Mouse (Mus musculus) small intestine, adult 2 months (tissue): ENCODE data around the gene Dusp11. TPM values are rescaled to one million over a fixed set of nuclear protein-coding genes. Genes with fewer than 3 reads are reported as not detected.
"Not testable (repeated sequence)": the region's sequence is repeated elsewhere in the genome, so short reads cannot be mapped to it uniquely, and the experiment has no call there.

Source experiments
- H3K27ac ChIP-seq: fragments of 200-500 bp; 2 replicates; pipeline ENCODE4 v1.5.1; 2012; ENCODE audit warnings: low read depth, low read length, control low read depth, inconsistent platforms; ENCODE audit not compliant: insufficient read depth
- H3K27me3 ChIP-seq: fragments of 200-500 bp; 2 replicates; pipeline ENCODE4 v1.6.1; 2012; ENCODE audit warnings: mild to moderate bottlenecking, moderate library complexity, low read length, inconsistent platforms; ENCODE audit not compliant: control insufficient read depth, insufficient read depth
- H3K36me3 ChIP-seq: fragments of 200-500 bp; 2 replicates; pipeline ENCODE4 v1.6.1; 2012; ENCODE audit warnings: mild to moderate bottlenecking, low read length, control low read depth, inconsistent platforms; ENCODE audit not compliant: control insufficient read depth, insufficient read depth
- H3K4me1 ChIP-seq: fragments of 200-500 bp; 2 replicates; pipeline ENCODE4 v1.6.1; 2012; ENCODE audit warnings: low read length, inconsistent platforms, mixed read lengths; ENCODE audit not compliant: control insufficient read depth, insufficient read depth, insufficient read length
- H3K4me3 ChIP-seq: fragments of 200-500 bp; 2 replicates; pipeline ENCODE4 v1.5.1; 2012; ENCODE audit warnings: low read depth, mild to moderate bottlenecking, control low read depth, inconsistent platforms, low read length, moderate library complexity
- CTCF ChIP-seq: fragments of 200-500 bp; IDR thresholded peaks from 2 replicates; pipeline ENCODE4 v1.5.1; 2012; ENCODE audit warnings: low read depth, mild to moderate bottlenecking, control low read depth, inconsistent platforms, low read length, moderate library complexity, mixed read lengths; ENCODE audit not compliant: insufficient replicate concordance, insufficient read length; ENCODE audit errors: extremely low read depth
- POLR2A ChIP-seq: fragments of 200-500 bp; IDR thresholded peaks from 2 replicates; pipeline ENCODE4 v1.6.1; 2012; ENCODE audit warnings: low read depth, mild to moderate bottlenecking, control low read depth, inconsistent platforms, low read length, moderate library complexity
- WGBS: fragments of 180-500 bp; shearing (Covaris S2); methylation state at CpG from one replicate; pipeline ENCODE4 v1.1.7; 2018; 5-methylcytosine and 5-hydroxymethylcytosine counted together
- polyA plus RNA-seq: library from polyadenylated mRNA; depleted of rRNA; stranded (reverse); fragments of >200 nt; gene quantifications from 2 replicates; pipeline ENCODE4 v1.2.3, GENCODE M21; 2012

Dusp11 gene
- polyA plus RNA-seq, 1 experiment = 18.7 TPM

GRCm38 (mm10) chr6:85976242-85976641, 14.8 kb upstream of the Dusp11 start:
- Histone ChIP-seq H3K27me3 (no peaks in the 10 kb centered on the region), H3K4me3 (no peak overlapping the region), H3K36me3 (no peaks in the 10 kb centered on the region), H3K4me1 (no peaks in the 10 kb centered on the region), H3K27ac (no peak overlapping the region)
- TF ChIP-seq CTCF (no peak), POLR2A (no peak)
- 80% methylated on average over 5 of the region's 5 CpGs for WGBS

- H3K27ac ChIP-seq = no peak overlapping the region
- TF ChIP-seq CTCF (no peak), POLR2A (no peak)
- no peaks in the 10 kb centered on the region for H3K36me3 ChIP-seq
- no peak overlapping the region for H3K4me3 ChIP-seq
- WGBS = 87% methylated on average over 1 of the region's 1 CpGs
- no peaks in the 10 kb centered on the region for H3K27me3 ChIP-seq
- no peaks in the 10 kb centered on the region for H3K4me1 ChIP-seq
Measured at GRCm38 (mm10) chr6:85975761-85976160, 14.3 kb upstream of the Dusp11 start.

GRCm38 (mm10) chr6:85974941-85975617, 13.6 kb upstream of the Dusp11 start:
- TF ChIP-seq POLR2A (no peak), CTCF (no peak)
- no peak overlapping the region for H3K4me3 ChIP-seq
- H3K27me3 ChIP-seq = no peaks in the 10 kb centered on the region
- WGBS = 65% methylated on average over 10 of the region's 10 CpGs
- H3K4me1 ChIP-seq = no peaks in the 10 kb centered on the region
- no peak overlapping the region for H3K27ac ChIP-seq
- no peaks in the 10 kb centered on the region for H3K36me3 ChIP-seq

GRCm38 (mm10) chr6:85973336-85973735, 11.9 kb upstream of the Dusp11 start:
- H3K27me3 ChIP-seq = no peaks in the 10 kb centered on the region
- H3K27ac ChIP-seq = no peak overlapping the region
- WGBS = 60% methylated on average over 3 of the region's 3 CpGs
- no peaks in the 10 kb centered on the region for H3K36me3 ChIP-seq
- H3K4me3 ChIP-seq = no peak overlapping the region
- TF ChIP-seq POLR2A (no peak), CTCF (no peak)
- H3K4me1 ChIP-seq = no peaks in the 10 kb centered on the region

- 62% methylated on average over 3 of the region's 3 CpGs for WGBS
- TF ChIP-seq CTCF (no peak), POLR2A (no peak)
- Histone ChIP-seq H3K27ac (no peak overlapping the region), H3K4me3 (no peak overlapping the region), H3K27me3 (no peaks in the 10 kb centered on the region), H3K4me1 (no peaks in the 10 kb centered on the region), H3K36me3 (no peaks in the 10 kb centered on the region)
Measured at GRCm38 (mm10) chr6:85972699-85973098, 11.2 kb upstream of the Dusp11 start.

- no peak for TF ChIP-seq CTCF
- no peak for TF ChIP-seq POLR2A
- 34% methylated on average over 2 of the region's 2 CpGs for WGBS
Measured at GRCm38 (mm10) chr6:85969889-85970288, 8.4 kb upstream of the Dusp11 start.

GRCm38 (mm10) chr6:85966686-85967085, 5.2 kb upstream of the Dusp11 start:
- no peak overlapping the region for H3K4me3 ChIP-seq
- H3K27ac ChIP-seq = no peak overlapping the region
- no peaks in the 10 kb centered on the region for H3K27me3 ChIP-seq
- no peaks in the 10 kb centered on the region for H3K36me3 ChIP-seq
- 79% methylated on average over 4 of the region's 4 CpGs for WGBS
- no peaks in the 10 kb centered on the region for H3K4me1 ChIP-seq
- no peak for TF ChIP-seq CTCF
- no peak for TF ChIP-seq POLR2A

More at GRCm38 (mm10) chr6:85969889-85970288, 8.4 kb upstream of the Dusp11 start:
- Histone ChIP-seq H3K27ac (no peak overlapping the region), H3K27me3 (no peaks in the 10 kb centered on the region), H3K4me3 (no peak overlapping the region), H3K36me3 (no peaks in the 10 kb centered on the region), H3K4me1 (no peaks in the 10 kb centered on the region)

- not testable (repeated sequence) for H3K27ac ChIP-seq, H3K4me3 ChIP-seq, H3K36me3 ChIP-seq, H3K27me3 ChIP-seq, H3K4me1 ChIP-seq
- 37% methylated on average over 6 of the region's 6 CpGs for WGBS
Measured at GRCm38 (mm10) chr6:85966081-85966480, 4.6 kb upstream of the Dusp11 start.
